ENCODE assay signal across 29 mouse cellular contexts in the genomic region with DNA sequence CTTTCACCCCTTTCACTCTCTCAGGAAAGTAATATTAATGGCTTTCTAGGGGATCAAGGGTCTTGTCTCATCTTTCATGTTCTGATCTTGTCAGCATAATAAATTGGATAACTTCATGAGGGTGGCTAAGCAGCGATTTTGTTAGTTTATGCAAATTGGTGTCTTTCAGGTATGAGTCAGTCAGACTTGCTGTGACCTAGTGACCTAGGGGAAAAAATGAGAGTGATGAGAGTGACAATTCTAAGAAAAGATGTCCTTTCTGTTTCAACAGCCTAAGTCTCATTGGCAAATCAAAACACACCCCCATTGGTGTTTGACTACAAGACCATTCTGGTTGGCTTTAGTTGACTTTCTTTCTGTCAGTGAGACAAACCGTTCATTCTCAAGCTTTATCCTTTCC.
"Had no signal": no experiment of that assay in that cellular context is flagged by ENCODE, and none has a peak within 500 bp of the region (broad histone marks: within the 10 kb centered on the region; RNA-seq: fewer than 3 reads in every experiment).

No protein-coding gene starts in this region.

- H3K9ac ChIP-seq: limb, embryonic 12.5 days; limb, embryonic 13.5 days; limb, embryonic 15.5 days; liver, embryonic 12.5 days; liver, embryonic 13.5 days; liver, embryonic 14.5 days; liver, embryonic 15.5 days; liver, postnatal 0 days; lung, embryonic 14.5 days; lung, embryonic 15.5 days; midbrain, embryonic 12.5 days; midbrain, embryonic 13.5 days; midbrain, embryonic 15.5 days had no signal

- H3K36me3 ChIP-seq: limb, embryonic 10.5 days; limb, embryonic 12.5 days; limb, embryonic 13.5 days; limb, embryonic 15.5 days; liver, embryonic 12.5 days; liver, embryonic 13.5 days; liver, embryonic 15.5 days; lung, embryonic 15.5 days; midbrain, embryonic 10.5 days; midbrain, embryonic 12.5 days; midbrain, embryonic 13.5 days; midbrain, embryonic 15.5 days had no signal

- DNase-seq: left cerebral cortex, postnatal 4 days; liver; liver, embryonic 13.5 days; liver, postnatal 0 days; lung, adult 18-20 months; lung, adult 2 months; lung, embryonic 14.5 days; lung, postnatal 10 days; lung, postnatal 14 days; lung, postnatal 36 days; lung, postnatal 4 days; midbrain, embryonic 14.5 days had no signal

- H3K4me2 ChIP-seq: limb, embryonic 12.5 days; limb, embryonic 13.5 days; limb, embryonic 15.5 days; liver, embryonic 11.5 days; liver, embryonic 12.5 days; liver, embryonic 13.5 days; liver, embryonic 15.5 days; lung, embryonic 14.5 days; lung, embryonic 15.5 days; midbrain, embryonic 11.5 days; midbrain, embryonic 12.5 days; midbrain, embryonic 13.5 days; midbrain, embryonic 15.5 days had no signal

- H3K4me3 ChIP-seq: limb, embryonic 10.5 days; limb, embryonic 12.5 days; limb, embryonic 13.5 days; limb, embryonic 15.5 days; liver, embryonic 12.5 days; liver, embryonic 13.5 days; liver, embryonic 15.5 days; lung, embryonic 15.5 days; megakaryocyte, embryonic 14.5 days; midbrain, embryonic 10.5 days; midbrain, embryonic 12.5 days; midbrain, embryonic 13.5 days; midbrain, embryonic 15.5 days; myocyte had no signal

- H3K4me1 ChIP-seq: limb, embryonic 12.5 days; liver, embryonic 12.5 days; liver, embryonic 13.5 days; liver, embryonic 15.5 days; megakaryocyte, embryonic 14.5 days; midbrain, embryonic 10.5 days; midbrain, embryonic 12.5 days; midbrain, embryonic 13.5 days; midbrain, embryonic 15.5 days had no signal

- H3K27me3 ChIP-seq: limb, embryonic 12.5 days; limb, embryonic 13.5 days; limb, embryonic 15.5 days; liver, embryonic 12.5 days; liver, embryonic 13.5 days; liver, embryonic 15.5 days; lung, embryonic 15.5 days; midbrain, embryonic 12.5 days; midbrain, embryonic 13.5 days; midbrain, embryonic 15.5 days had no signal

- H3K27ac ChIP-seq: limb, embryonic 10.5 days; limb, embryonic 12.5 days; limb, embryonic 13.5 days; limb, embryonic 15.5 days; liver, embryonic 12.5 days; liver, embryonic 13.5 days; liver, embryonic 14.5 days; liver, embryonic 15.5 days; macrophage; midbrain, embryonic 10.5 days; midbrain, embryonic 12.5 days; midbrain, embryonic 13.5 days; midbrain, embryonic 15.5 days had no signal

- H3K9me3 ChIP-seq: limb, embryonic 10.5 days; limb, embryonic 12.5 days; limb, embryonic 13.5 days; limb, embryonic 15.5 days; liver, embryonic 12.5 days; liver, embryonic 13.5 days; liver, embryonic 15.5 days; lung, embryonic 15.5 days; megakaryocyte, embryonic 14.5 days; midbrain, embryonic 10.5 days; midbrain, embryonic 12.5 days; midbrain, embryonic 13.5 days; midbrain, embryonic 15.5 days had no signal
